Mouse (Mus musculus): Measurements from ENCODE around the gene Cela3a. TPM values are rescaled to one million over a fixed set of nuclear protein-coding genes. Genes with fewer than 3 reads are reported as not detected.

Gene Cela3a
- not detected in 2 replicates for polyA plus RNA-seq (2011; ENCODE audit: insufficient read depth, insufficient read length, low read depth, missing spikeins)

DNA sequence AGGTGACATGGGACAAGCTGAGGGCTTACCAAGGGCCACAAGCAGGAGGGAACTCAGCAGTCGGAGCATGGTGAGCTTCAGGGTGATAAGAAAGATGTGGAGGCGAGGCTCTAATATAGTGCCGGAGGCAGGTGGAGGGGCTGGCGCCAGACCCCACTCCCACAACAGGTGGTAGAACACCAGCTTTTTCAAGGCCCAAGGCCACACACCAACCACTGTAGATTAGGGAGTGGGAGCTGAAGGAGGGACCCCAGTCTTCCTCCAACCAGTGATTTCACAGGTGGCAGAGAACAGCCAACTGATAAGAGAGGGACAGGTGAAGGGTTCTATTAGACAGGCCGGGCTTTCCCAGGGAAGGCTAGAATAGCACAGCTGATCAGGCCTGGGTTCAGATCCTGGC, at the start of gene Cela3a:
Gene Cela3a (minus strand): TSS at position 101 of the 400 bp plus-strand sequence.
- Histone ChIP-seq H3K9ac (ENCODE audit: low read depth, poor library complexity, severe bottlenecking) (no peak within 1 kb of the TSS), H3K36me3 (ENCODE audit: control insufficient read depth, insufficient read depth, low read length, poor library complexity, severe bottlenecking) (no peaks in the 10 kb centered on the region), H3K27ac (ENCODE audit: insufficient read depth, low read length) (no peak within 1 kb of the TSS), H3K27me3 (ENCODE audit: control insufficient read depth, insufficient read depth, low read length, poor library complexity, severe bottlenecking) (no peaks in the 10 kb centered on the region), H3K4me1 (ENCODE audit: control insufficient read depth, insufficient read depth, low read length) (no peaks in the 10 kb centered on the region), H3K4me3 (ENCODE audit: low read depth, low read length) (no peak within 1 kb of the TSS), H3K9me3 (replicated peaks; ENCODE audit: control insufficient read depth, insufficient read depth, low read length, poor library complexity, severe bottlenecking) (no peaks in the 10 kb centered on the region)
- TF ChIP-seq POLR2A (IDR thresholded peaks at IDR 0.05; ENCODE audit: insufficient read depth, low read length) (no peak), EP300 (IDR thresholded peaks at IDR 0.05; ENCODE audit: insufficient read depth, low read depth, low read length) (no peak), CTCF (IDR thresholded peaks at IDR 0.05; ENCODE audit: low read depth, low read length) (no peak)

DNA sequence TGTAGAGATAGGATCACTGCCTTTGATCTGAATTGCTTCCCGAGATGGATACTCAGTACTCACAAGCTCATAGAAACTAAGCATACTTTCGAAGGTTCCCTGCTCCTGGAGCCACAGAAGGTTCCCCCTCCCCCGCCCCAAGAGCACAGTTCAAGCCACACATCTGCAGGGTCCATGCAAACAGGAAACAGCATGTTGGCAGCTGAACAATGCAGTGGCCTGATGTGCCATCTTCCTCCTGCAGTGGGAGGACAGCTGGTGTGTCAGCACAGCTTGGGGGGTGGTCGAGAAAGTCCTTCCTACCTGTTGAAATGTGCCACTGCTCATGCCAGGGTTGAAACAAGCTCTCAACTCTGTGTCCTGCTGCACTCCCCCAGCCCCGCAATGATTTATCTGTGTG, 49.3 kb upstream of the Cela3a start:
- Histone ChIP-seq H3K27ac (ENCODE audit: insufficient read depth, low read length) (no peak overlapping the region), H3K36me3 (ENCODE audit: control insufficient read depth, insufficient read depth, low read length, poor library complexity, severe bottlenecking) (no peaks in the 10 kb centered on the region), H3K4me1 (ENCODE audit: control insufficient read depth, insufficient read depth, low read length) (peaks cover 3% of the 10 kb centered on the region), H3K9me3 (replicated peaks; ENCODE audit: control insufficient read depth, insufficient read depth, low read length, poor library complexity, severe bottlenecking) (no peaks in the 10 kb centered on the region), H3K27me3 (ENCODE audit: control insufficient read depth, insufficient read depth, low read length, poor library complexity, severe bottlenecking) (no peaks in the 10 kb centered on the region), H3K4me3 (ENCODE audit: low read depth, low read length) (no peak overlapping the region), H3K9ac (ENCODE audit: low read depth, poor library complexity, severe bottlenecking) (no peak overlapping the region)
- TF ChIP-seq EP300 (IDR thresholded peaks at IDR 0.05; ENCODE audit: insufficient read depth, low read depth, low read length): no peak
- no peak for TF ChIP-seq CTCF (IDR thresholded peaks at IDR 0.05; ENCODE audit: low read depth, low read length)
- no peak for TF ChIP-seq POLR2A (IDR thresholded peaks at IDR 0.05; ENCODE audit: insufficient read depth, low read length)

DNA sequence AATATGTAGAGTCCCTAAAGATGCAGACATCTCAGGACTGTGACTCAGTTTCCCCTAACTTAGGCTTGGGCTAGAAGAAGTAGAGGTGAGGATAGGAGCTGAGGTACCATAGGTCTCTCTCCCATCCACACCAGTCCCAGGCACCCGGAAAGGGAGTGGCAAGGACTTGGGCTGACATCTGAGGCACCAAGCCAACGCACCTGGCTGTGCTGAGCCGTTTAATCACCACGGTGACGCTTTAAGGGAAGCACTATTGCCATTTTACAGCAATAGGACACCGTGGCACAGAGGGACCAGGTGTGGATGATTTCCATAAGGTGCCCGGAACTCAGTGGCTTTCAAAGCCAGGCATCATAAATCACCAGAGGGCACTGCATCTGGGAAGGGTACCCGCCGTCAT, 48.7 kb upstream of the Cela3a start:
- H3K9ac ChIP-seq (ENCODE audit: low read depth, poor library complexity, severe bottlenecking): no peak overlapping the region
- H3K9me3 ChIP-seq (replicated peaks; ENCODE audit: control insufficient read depth, insufficient read depth, low read length, poor library complexity, severe bottlenecking): no peaks in the 10 kb centered on the region
- no peak overlapping the region for H3K27ac ChIP-seq (ENCODE audit: insufficient read depth, low read length)
- H3K36me3 ChIP-seq (ENCODE audit: control insufficient read depth, insufficient read depth, low read length, poor library complexity, severe bottlenecking): no peaks in the 10 kb centered on the region
- H3K4me1 ChIP-seq (ENCODE audit: control insufficient read depth, insufficient read depth, low read length): peaks cover 3% of the 10 kb centered on the region
- no peak overlapping the region for H3K4me3 ChIP-seq (ENCODE audit: low read depth, low read length)
- H3K27me3 ChIP-seq (ENCODE audit: control insufficient read depth, insufficient read depth, low read length, poor library complexity, severe bottlenecking): no peaks in the 10 kb centered on the region
- TF ChIP-seq CTCF (IDR thresholded peaks at IDR 0.05; ENCODE audit: low read depth, low read length) (no peak), POLR2A (IDR thresholded peaks at IDR 0.05; ENCODE audit: insufficient read depth, low read length) (no peak), EP300 (IDR thresholded peaks at IDR 0.05; ENCODE audit: insufficient read depth, low read depth, low read length) (no peak)

GRCm38 (mm10) chr4:137457292-137457691, 47.7 kb upstream of the Cela3a start:
- Histone ChIP-seq H3K27ac (ENCODE audit: insufficient read depth, low read length) (no peak overlapping the region), H3K36me3 (ENCODE audit: control insufficient read depth, insufficient read depth, low read length, poor library complexity, severe bottlenecking) (no peaks in the 10 kb centered on the region), H3K27me3 (ENCODE audit: control insufficient read depth, insufficient read depth, low read length, poor library complexity, severe bottlenecking) (no peaks in the 10 kb centered on the region), H3K4me1 (ENCODE audit: control insufficient read depth, insufficient read depth, low read length) (peaks cover 3% of the 10 kb centered on the region), H3K9me3 (replicated peaks; ENCODE audit: control insufficient read depth, insufficient read depth, low read length, poor library complexity, severe bottlenecking) (no peaks in the 10 kb centered on the region), H3K9ac (ENCODE audit: low read depth, poor library complexity, severe bottlenecking) (no peak overlapping the region), H3K4me3 (ENCODE audit: low read depth, low read length) (no peak overlapping the region)
- TF ChIP-seq CTCF (IDR thresholded peaks at IDR 0.05; ENCODE audit: low read depth, low read length) (no peak), POLR2A (IDR thresholded peaks at IDR 0.05; ENCODE audit: insufficient read depth, low read length) (no peak), EP300 (IDR thresholded peaks at IDR 0.05; ENCODE audit: insufficient read depth, low read depth, low read length) (no peak)

- TF ChIP-seq POLR2A (IDR thresholded peaks at IDR 0.05; ENCODE audit: insufficient read depth, low read length) (no peak), CTCF (IDR thresholded peaks at IDR 0.05; ENCODE audit: low read depth, low read length) (no peak), EP300 (IDR thresholded peaks at IDR 0.05; ENCODE audit: insufficient read depth, low read depth, low read length) (no peak)
- Histone ChIP-seq H3K27ac (ENCODE audit: insufficient read depth, low read length) (no peak overlapping the region), H3K36me3 (ENCODE audit: control insufficient read depth, insufficient read depth, low read length, poor library complexity, severe bottlenecking) (no peaks in the 10 kb centered on the region), H3K9me3 (replicated peaks; ENCODE audit: control insufficient read depth, insufficient read depth, low read length, poor library complexity, severe bottlenecking) (no peaks in the 10 kb centered on the region), H3K4me1 (ENCODE audit: control insufficient read depth, insufficient read depth, low read length) (peaks cover 3% of the 10 kb centered on the region), H3K4me3 (ENCODE audit: low read depth, low read length) (no peak overlapping the region), H3K9ac (ENCODE audit: low read depth, poor library complexity, severe bottlenecking) (no peak overlapping the region), H3K27me3 (ENCODE audit: control insufficient read depth, insufficient read depth, low read length, poor library complexity, severe bottlenecking) (no peaks in the 10 kb centered on the region)
Observed at GRCm38 (mm10) chr4:137456581-137456980, 47.0 kb upstream of the Cela3a start.

GRCm38 (mm10) chr4:137454582-137454981, 45.0 kb upstream of the Cela3a start:
- Histone ChIP-seq H3K27me3 (ENCODE audit: control insufficient read depth, insufficient read depth, low read length, poor library complexity, severe bottlenecking) (no peaks in the 10 kb centered on the region), H3K9me3 (replicated peaks; ENCODE audit: control insufficient read depth, insufficient read depth, low read length, poor library complexity, severe bottlenecking) (no peaks in the 10 kb centered on the region), H3K4me3 (ENCODE audit: low read depth, low read length) (no peak overlapping the region), H3K9ac (ENCODE audit: low read depth, poor library complexity, severe bottlenecking) (no peak overlapping the region), H3K4me1 (ENCODE audit: control insufficient read depth, insufficient read depth, low read length) (peaks cover 4% of the 10 kb centered on the region), H3K27ac (ENCODE audit: insufficient read depth, low read length) (no peak overlapping the region), H3K36me3 (ENCODE audit: control insufficient read depth, insufficient read depth, low read length, poor library complexity, severe bottlenecking) (no peaks in the 10 kb centered on the region)
- no peak for TF ChIP-seq CTCF (IDR thresholded peaks at IDR 0.05; ENCODE audit: low read depth, low read length)
- no peak for TF ChIP-seq POLR2A (IDR thresholded peaks at IDR 0.05; ENCODE audit: insufficient read depth, low read length)
- TF ChIP-seq EP300 (IDR thresholded peaks at IDR 0.05; ENCODE audit: insufficient read depth, low read depth, low read length): no peak
